Mouse (Mus musculus) CH12.LX (cell line): ENCODE measurements around the gene Commd7.

Source experiments
- CTCF ChIP-seq, 2 experiments: IDR thresholded peaks in 1 of 2; conservative IDR thresholded peaks in 1 of 2; 2 replicates each; pipeline ENCODE4 v1.5.1; 2011 to 2012; ENCODE audit warnings: low read depth in 2 of 2, low read length in 2 of 2, improper control_type of control experiment in 1 of 2, inconsistent platforms in 1 of 2, mild to moderate bottlenecking in 1 of 2, moderate library complexity in 1 of 2
- EP300 ChIP-seq: IDR thresholded peaks from 2 replicates; pipeline ENCODE4 v1.6.1; 2011; ENCODE audit warnings: low read length, improper control_type of control experiment
- MAZ ChIP-seq: IDR thresholded peaks from 2 replicates; pipeline ENCODE4 v1.6.1; 2012; ENCODE audit warnings: low read depth, mild to moderate bottlenecking, inconsistent platforms, low read length, improper control_type of control experiment, moderate library complexity
- NELFE ChIP-seq: IDR thresholded peaks from 2 replicates; pipeline ENCODE4 v1.6.1; 2011; ENCODE audit warnings: low read depth, low read length, improper control_type of control experiment
- PAX5 ChIP-seq: IDR thresholded peaks from 2 replicates; pipeline ENCODE4 v1.6.1; 2012; ENCODE audit warnings: low read length, inconsistent platforms, mixed read lengths
- POLR2A ChIP-seq: IDR thresholded peaks from 2 replicates; pipeline ENCODE4 v1.6.1; 2011; ENCODE audit warnings: low read depth, mild to moderate bottlenecking, improper control_type of control experiment, low read length
- POLR2AphosphoS2 ChIP-seq: IDR thresholded peaks from 2 replicates; pipeline ENCODE4 v1.6.1; 2011; ENCODE audit warnings: low read depth, low read length, improper control_type of control experiment
- RCOR1 ChIP-seq: conservative IDR thresholded peaks from 2 replicates; pipeline ENCODE4 v1.6.1; 2012; ENCODE audit warnings: low read depth, mild to moderate bottlenecking, inconsistent platforms, low read length, improper control_type of control experiment
- USF2 ChIP-seq: conservative IDR thresholded peaks from 2 replicates; pipeline ENCODE4 v1.6.1; 2011; ENCODE audit warnings: low read depth, low read length, improper control_type of control experiment
- ZKSCAN1 ChIP-seq: IDR thresholded peaks from 2 replicates; pipeline ENCODE4 v1.6.1; 2012; ENCODE audit warnings: low read depth, inconsistent platforms, low read length, improper control_type of control experiment, borderline replicate concordance
- ZMIZ1 ChIP-seq: IDR thresholded peaks from 2 replicates; pipeline ENCODE4 v1.6.1; 2012; ENCODE audit warnings: low read depth, mild to moderate bottlenecking, inconsistent platforms, low read length, improper control_type of control experiment
- ZNF384 ChIP-seq: IDR thresholded peaks from 2 replicates; pipeline ENCODE4 v1.6.1; 2012; ENCODE audit warnings: low read depth, low read length, improper control_type of control experiment, inconsistent platforms

GRCm38 (mm10) chr2:153607870-153608515 lies 24.6 kb downstream of the Commd7 start:
- TF ChIP-seq CTCF (conservative IDR thresholded peaks at IDR 0.05 in 1 of 2, IDR thresholded peaks at IDR 0.05 in 1 of 2; ENCODE audit: low read depth in 2 of 2, low read length in 2 of 2), result no peak
- no peak for TF ChIP-seq POLR2A
- no peak for TF ChIP-seq ZNF384
- TF ChIP-seq ZKSCAN1, result no peak
- no peak for TF ChIP-seq NELFE
- TF ChIP-seq MAZ, result no peak
- no peak for TF ChIP-seq EP300
- TF ChIP-seq ZMIZ1, result no peak
- TF ChIP-seq RCOR1, result no peak
- TF ChIP-seq PAX5, result no peak
- TF ChIP-seq USF2, result no peak
- no peak for TF ChIP-seq POLR2AphosphoS2
